In the genomic region with DNA sequence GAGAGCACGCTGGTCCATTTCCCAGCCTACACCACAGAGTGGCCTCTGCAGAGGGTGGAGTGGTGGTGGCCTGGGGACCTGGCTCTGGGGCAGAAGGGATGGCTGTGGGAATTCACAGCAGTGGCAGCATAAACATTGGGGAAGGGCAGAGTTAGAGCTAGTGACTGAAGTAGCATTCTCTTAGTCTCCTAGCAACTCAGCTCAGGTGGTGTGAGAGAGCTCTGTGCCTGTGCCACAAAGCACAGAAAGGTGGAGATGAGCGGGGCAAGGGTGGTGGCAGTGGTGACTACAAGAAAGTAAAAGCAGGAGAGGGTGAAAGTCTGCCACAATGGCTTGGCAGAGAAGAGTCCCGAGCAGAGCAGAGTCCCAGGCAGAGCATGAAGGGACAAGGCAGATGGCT, we compare ENCODE assay signal across 22 mouse cellular contexts.
"Had no signal": no experiment of that assay in that cellular context is flagged by ENCODE, and none has a peak within 500 bp of the region (broad histone marks: within the 10 kb centered on the region; RNA-seq: fewer than 3 reads in every experiment).

No protein-coding gene starts in this region.

- H3K9ac ChIP-seq: limb, embryonic 12.5 days; limb, embryonic 15.5 days; liver, embryonic 14.5 days; liver, postnatal 0 days; neural tube, embryonic 12.5 days; neural tube, embryonic 15.5 days had no signal

- H3K4me3 ChIP-seq: limb, embryonic 12.5 days; limb, embryonic 15.5 days; megakaryocyte, embryonic 14.5 days; midbrain, embryonic 10.5 days; neural tube, embryonic 12.5 days; neural tube, embryonic 15.5 days had no signal

- ATAC-seq: liver, postnatal 0 days had no signal

- H3K27ac ChIP-seq: limb, embryonic 12.5 days; limb, embryonic 15.5 days; liver, embryonic 14.5 days; midbrain, embryonic 10.5 days; neural tube, embryonic 12.5 days; neural tube, embryonic 15.5 days; stomach, postnatal 0 days had no signal

- H3K27me3 ChIP-seq: limb, embryonic 12.5 days; limb, embryonic 15.5 days; megakaryocyte, embryonic 14.5 days; neural tube, embryonic 12.5 days; neural tube, embryonic 15.5 days had no signal

- H3K36me3 ChIP-seq: limb, embryonic 12.5 days; limb, embryonic 15.5 days; midbrain, embryonic 10.5 days; neural tube, embryonic 12.5 days; neural tube, embryonic 15.5 days had no signal

- H3K4me2 ChIP-seq: limb, embryonic 12.5 days; limb, embryonic 15.5 days; liver, embryonic 11.5 days; neural tube, embryonic 12.5 days; neural tube, embryonic 15.5 days had no signal

- DNase-seq: kidney, adult 11 months; kidney, adult 9 months; kidney, postnatal 10 days; kidney, postnatal 36 days; left cerebral cortex, postnatal 4 days; liver, postnatal 0 days; midbrain, embryonic 14.5 days; right cerebral cortex, adult 18-20 months; right cerebral cortex, postnatal 14 days; right cerebral cortex, postnatal 4 days; thymus, adult 2 months; thymus, postnatal 14 days; thymus, postnatal 4 days had no signal

- H3K4me1 ChIP-seq: limb, embryonic 12.5 days; limb, embryonic 15.5 days; megakaryocyte, embryonic 14.5 days; neural tube, embryonic 12.5 days; neural tube, embryonic 15.5 days had no signal

- H3K9me3 ChIP-seq: limb, embryonic 12.5 days; limb, embryonic 15.5 days; midbrain, embryonic 10.5 days; neural tube, embryonic 12.5 days; neural tube, embryonic 15.5 days had no signal
